Mouse (Mus musculus) myocyte (in vitro differentiated cells): ENCODE data around the gene Agbl1.

Experiments
- CEBPB ChIP-seq: IDR thresholded peaks from 2 replicates; pipeline ENCODE4 v1.6.1; 2011; ENCODE audit warnings: mild to moderate bottlenecking, moderate library complexity; ENCODE audit not compliant: poor library complexity, insufficient read depth, severe bottlenecking
- MAX ChIP-seq: IDR thresholded peaks from one replicate; pipeline ENCODE4 v1.6.1; 2011; ENCODE audit warnings: low read depth, mild to moderate bottlenecking, control low read depth
- MYOD1 ChIP-seq, 3 experiments: IDR thresholded peaks; one replicate each; pipeline ENCODE4 v1.6.1; 2011; ENCODE audit warnings: control low read depth in 2 of 3, low read depth in 2 of 3, mild to moderate bottlenecking in 2 of 3, moderate library complexity in 1 of 3; ENCODE audit not compliant: insufficient read length in 2 of 3, control insufficient read depth in 1 of 3
- MYOG ChIP-seq, 3 experiments: IDR thresholded peaks; one replicate each; pipeline ENCODE4 v1.6.1; 2011; ENCODE audit warnings: control low read depth in 2 of 3, low read depth in 2 of 3, mild to moderate bottlenecking in 2 of 3; ENCODE audit not compliant: insufficient read length in 2 of 3, control insufficient read depth in 1 of 3, insufficient read depth in 1 of 3
- POLR2A ChIP-seq: IDR thresholded peaks from one replicate; pipeline ENCODE4 v1.6.1; 2011; ENCODE audit warnings: low read depth, mild to moderate bottlenecking, control low read depth, moderate library complexity; ENCODE audit not compliant: insufficient read length
- POLR2AphosphoS2 ChIP-seq: IDR thresholded peaks from one replicate; pipeline ENCODE4 v1.6.1; 2011; ENCODE audit warnings: low read depth, control low read depth; ENCODE audit not compliant: insufficient read length
- USF1 ChIP-seq: IDR thresholded peaks from one replicate; pipeline ENCODE4 v1.6.1; 2011; ENCODE audit warnings: low read depth, mild to moderate bottlenecking, control low read depth, moderate library complexity

- TF ChIP-seq MAX (no peak), MYOD1 (IDR thresholded peaks at IDR 0.05; ENCODE audit: control insufficient read depth in 1 of 3, insufficient read length in 2 of 3, low read depth in 2 of 3) (no peak), CEBPB (no peak), POLR2A (no peak), MYOG (IDR thresholded peaks at IDR 0.05; ENCODE audit: control insufficient read depth in 1 of 3, insufficient read depth in 1 of 3, insufficient read length in 2 of 3, low read depth in 2 of 3) (no peak), USF1 (no peak), POLR2AphosphoS2 (no peak)
Measured at GRCm38 (mm10) chr7:76921671-76922070, 692.0 kb downstream of the Agbl1 start.
